In genomic region chr3:152928287-152928975, GRCm38 (mm10) we compare ENCODE assay signal across 8 mouse cellular contexts. TPM values are rescaled to one million over a fixed set of nuclear protein-coding genes. Genes with fewer than 3 reads are reported as not detected.
DNase-seq lines count a peak whose midpoint lies in the region; ATAC-seq and TF ChIP-seq lines count a peak whose summit lies in the region.

No protein-coding gene starts in this region.

- no peak overlapping the region for H3K9ac ChIP-seq in heart, postnatal 0 days (replicated peaks; ENCODE audit: low read depth, low read length)
- no peak overlapping the region for H3K9ac ChIP-seq in forebrain, embryonic 13.5 days

- TF ChIP-seq CTCF in heart, postnatal 0 days (IDR thresholded peaks at IDR 0.05; ENCODE audit: low read depth): no peak

- H3K4me3 ChIP-seq in heart, postnatal 0 days (ENCODE audit: low read depth, low read length): no peak overlapping the region
- H3K4me3 ChIP-seq in heart, embryonic 10.5 days: no peak overlapping the region
- H3K4me3 ChIP-seq in forebrain, embryonic 13.5 days: no peak overlapping the region

- no peak for ATAC-seq in heart, postnatal 0 days (ENCODE audit: insufficient read depth, low read depth)
- peak; percentile 56; the same call in 1 of the 2 replicates for ATAC-seq in forebrain, embryonic 13.5 days
- peak; percentile 54 for ATAC-seq in megakaryocyte-erythroid progenitor cell, adult 5-6 weeks (replicated peaks; ENCODE audit: low FRiP score, low TSS enrichment, poor library complexity, severe bottlenecking)

- peak; percentile 8 for DNase-seq in heart, postnatal 0 days (ENCODE audit: low spot score)
- no peak for DNase-seq in heart, embryonic 10.5 days (ENCODE audit: low spot score)
- peak; percentile 24 to 49 for DNase-seq in CD8-positive naive resting alpha-beta T cell, adult 2 months (ENCODE audit: low read depth in 2 of 2, low spot score in 2 of 2)
- no peak for DNase-seq in ovary, postnatal 36 days (ENCODE audit: low spot score)
- DNase-seq in left cerebral cortex, adult 9 months (ENCODE audit: low spot score in 2 of 2): no peak
- no peak for DNase-seq in urinary bladder, postnatal 25 days (ENCODE audit: low spot score)

- WGBS in heart, postnatal 0 days: 52% methylated on average over 13 of the region's 13 CpGs
- 52% methylated on average over 13 of the region's 13 CpGs for WGBS in heart, embryonic 10.5 days
- WGBS in forebrain, embryonic 13.5 days: 44% methylated on average over 13 of the region's 13 CpGs

- peak overlapping the region; percentile 30; the same call in 1 of the 2 replicates for H3K27ac ChIP-seq in heart, postnatal 0 days (ENCODE audit: low read depth)
- no peak overlapping the region for H3K27ac ChIP-seq in heart, embryonic 10.5 days
- H3K27ac ChIP-seq in forebrain, embryonic 13.5 days: no peak overlapping the region

- no peaks in the 10 kb centered on the region for H3K9me3 ChIP-seq in heart, postnatal 0 days (replicated peaks; ENCODE audit: control insufficient read depth, low read length)
- H3K9me3 ChIP-seq in heart, embryonic 10.5 days: no peaks in the 10 kb centered on the region
- no peaks in the 10 kb centered on the region for H3K9me3 ChIP-seq in forebrain, embryonic 13.5 days (replicated peaks)

- 0 out of 2 replicates have a peak, but pooled peaks cover 3% of the 10 kb centered on the region for H3K27me3 ChIP-seq in heart, postnatal 0 days (ENCODE audit: control insufficient read depth, insufficient read depth, low read length)
- peaks cover 5% of the 10 kb centered on the region; the same call in 1 of the 2 replicates for H3K27me3 ChIP-seq in heart, embryonic 10.5 days (ENCODE audit: insufficient read depth, poor library complexity, severe bottlenecking)
- no peaks in the 10 kb centered on the region for H3K27me3 ChIP-seq in forebrain, embryonic 13.5 days

- H3K4me1 ChIP-seq in heart, postnatal 0 days (ENCODE audit: control insufficient read depth, insufficient read depth): no peaks in the 10 kb centered on the region; the same call in 1 of the 2 replicates
- H3K4me1 ChIP-seq in heart, embryonic 10.5 days: peaks cover 33% of the 10 kb centered on the region
- peaks cover 18% of the 10 kb centered on the region for H3K4me1 ChIP-seq in forebrain, embryonic 13.5 days

- no peaks in the 10 kb centered on the region for H3K36me3 ChIP-seq in heart, postnatal 0 days (replicated peaks; ENCODE audit: control insufficient read depth, insufficient read depth, low read length)
- H3K36me3 ChIP-seq in heart, embryonic 10.5 days: no peaks in the 10 kb centered on the region
- H3K36me3 ChIP-seq in forebrain, embryonic 13.5 days (ENCODE audit: poor library complexity, severe bottlenecking): no peaks in the 10 kb centered on the region

- H3K4me2 ChIP-seq in heart, postnatal 0 days (ENCODE audit: low read depth, low read length): no peak overlapping the region
- no peak overlapping the region for H3K4me2 ChIP-seq in forebrain, embryonic 13.5 days

- TF ChIP-seq EP300 in heart, postnatal 0 days (IDR thresholded peaks at IDR 0.05; ENCODE audit: low read depth): no peak

RNA-seq across cellular contexts. Expression of gene St6galnac5, which starts 53.6 kb away (rescaled TPM):
- not detected in 2 replicates for total RNA-seq in heart, postnatal 0 days (2014; rRNA removed; ENCODE audit: low replicate concordance)
- polyA plus RNA-seq in heart, postnatal 0 days (2015; fragmentation: Nextera tagmentation; extraction: Ambion mirVana): 0.03 and 0.07 TPM in 2 replicates
- polyA plus RNA-seq in heart, embryonic 10.5 days (2016; fragmentation: Nextera tagmentation; extraction: Ambion mirVana): 0.70 and 1.3 TPM in 2 replicates
- polyA plus RNA-seq in forebrain, embryonic 13.5 days (2015; fragmentation: Nextera tagmentation; extraction: Ambion mirVana): 5.7 and 6.7 TPM in 2 replicates
- not detected in 2 replicates for total RNA-seq in megakaryocyte-erythroid progenitor cell, adult 5-6 weeks (2014; fragmentation: Nextera tagmentation)
- total RNA-seq in megakaryocyte-erythroid progenitor cell, adult 5-6 weeks (2017): 0.23 TPM in 1 of 2 replicates, not detected in the other

Comparison
In these comparisons a context has a peak if more than half of its experiments do, and no peak if none do; other contexts are left out.
1. DNase-seq: peak in heart, postnatal 0 days (single experiment) and CD8-positive naive resting alpha-beta T cell, adult 2 months (2 of 2); none in heart, embryonic 10.5 days (single experiment), ovary, postnatal 36 days (single experiment), left cerebral cortex, adult 9 months (0 of 2) and urinary bladder, postnatal 25 days (single experiment).